Mouse (Mus musculus): ENCODE data around the gene Cadm4. TPM values are rescaled to one million over a fixed set of nuclear protein-coding genes. Genes with fewer than 3 reads are reported as not detected.
"Not testable (repeated sequence)": the region's sequence is repeated elsewhere in the genome, so short reads cannot be mapped to it uniquely, and the experiment has no call there.

Gene Cadm4
- polyA plus RNA-seq, 1 experiment from 2014 or later, result 1.8 TPM

- peaks cover 17% of the 10 kb centered on the region for H3K4me1 ChIP-seq (replicated peaks; ENCODE audit: control insufficient read depth, insufficient read depth, low read length)
- H3K36me3 ChIP-seq (ENCODE audit: control insufficient read depth, insufficient read depth, low read length), result no peaks in the 10 kb centered on the region
- 0 out of 2 replicates have a peak, but pooled peaks cover under 1% of the 10 kb centered on the region for H3K9me3 ChIP-seq (ENCODE audit: control insufficient read depth, low read length)
- peak overlapping the region; percentile 83 for H3K4me3 ChIP-seq (ENCODE audit: low read length)
- peak overlapping the region; percentile 98 for H3K9ac ChIP-seq (ENCODE audit: low read length)
- H3K27me3 ChIP-seq (ENCODE audit: control insufficient read depth, insufficient read depth, low read depth, low read length), result peaks cover 21% of the 10 kb centered on the region
- no peak for ATAC-seq (ENCODE audit: low read depth)
- H3K27ac ChIP-seq (ENCODE audit: low read length), result peak overlapping the region; percentile 99
- H3K4me2 ChIP-seq (ENCODE audit: low read depth, low read length), result peak overlapping the region; percentile 68
- WGBS, result 16% methylated on average over 3 of the region's 3 CpGs
Observed at GRCm38 (mm10) chr7:24506065-24506459, 24.2 kb downstream of the Cadm4 start.

- WGBS, result 2% methylated on average over 12 of the region's 12 CpGs
- peak overlapping the region; percentile 98 for H3K9ac ChIP-seq (ENCODE audit: low read length)
- H3K9me3 ChIP-seq (ENCODE audit: control insufficient read depth, low read length), result no peaks in the 10 kb centered on the region
- peaks cover 17% of the 10 kb centered on the region for H3K4me1 ChIP-seq (replicated peaks; ENCODE audit: control insufficient read depth, insufficient read depth, low read length)
- H3K4me2 ChIP-seq (ENCODE audit: low read depth, low read length), result peak overlapping the region; percentile 68
- peak overlapping the region; percentile 83 for H3K4me3 ChIP-seq (ENCODE audit: low read length)
- H3K36me3 ChIP-seq (ENCODE audit: control insufficient read depth, insufficient read depth, low read length), result no peaks in the 10 kb centered on the region
- H3K27me3 ChIP-seq (ENCODE audit: control insufficient read depth, insufficient read depth, low read depth, low read length), result peaks cover 17% of the 10 kb centered on the region
- peak; percentile 10; the same call in 1 of the 2 replicates for ATAC-seq (ENCODE audit: low read depth)
- peak overlapping the region; percentile 99 for H3K27ac ChIP-seq (ENCODE audit: low read length)
Observed at GRCm38 (mm10) chr7:24506476-24506837, 24.6 kb downstream of the Cadm4 start.

DNA sequence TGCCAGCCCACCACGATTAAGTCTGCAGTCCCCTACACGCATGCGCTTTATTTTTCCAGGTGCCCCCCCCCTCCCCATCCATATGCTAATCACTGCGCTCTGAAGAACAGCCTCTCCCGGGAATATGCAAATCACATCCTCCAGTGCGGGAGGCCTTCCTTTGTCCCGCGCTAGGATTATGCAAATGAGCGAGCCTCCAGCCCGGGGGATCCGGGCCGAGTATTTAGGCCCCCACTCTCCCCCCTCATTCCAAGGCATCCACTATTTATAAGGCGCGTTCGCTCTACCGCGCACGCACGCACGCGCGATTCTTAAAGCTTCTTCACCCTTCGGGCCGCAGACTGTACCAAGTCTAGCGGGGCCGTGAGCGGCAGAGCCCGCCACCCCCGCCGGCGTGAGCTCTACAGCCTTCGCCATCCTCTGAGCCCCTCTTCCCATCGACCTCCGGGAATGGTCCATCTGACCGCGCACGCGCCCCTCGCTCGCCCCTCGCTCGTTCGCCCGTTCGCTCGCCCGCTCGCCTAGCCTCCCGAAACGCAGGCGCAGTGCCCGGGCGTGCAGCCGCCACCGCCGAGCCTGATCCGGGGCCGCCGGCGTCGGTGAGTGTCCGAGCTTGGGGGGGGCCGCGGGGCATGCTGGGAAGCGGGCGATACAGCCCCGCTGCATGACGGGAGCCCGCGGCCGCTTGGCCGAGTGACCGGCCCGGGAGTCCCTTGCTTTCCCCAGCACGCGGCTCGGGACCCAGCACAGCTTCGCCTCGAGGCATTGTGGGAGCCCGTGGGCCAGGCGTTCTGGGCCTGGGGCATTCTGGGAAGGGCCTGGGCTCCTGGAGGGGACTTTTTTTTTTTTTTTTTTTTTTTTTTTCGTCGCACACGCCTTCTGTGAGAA, 25.3 kb downstream of the Cadm4 start, which contains the start of gene Zfp428:
Zfp428 (plus strand) TSS at position 169 of the 888 bp plus-strand sequence.
- under 1% methylated on average over 75 of the region's 84 CpGs for WGBS
- Histone ChIP-seq H3K27ac (ENCODE audit: low read length) (peak within 1 kb of the TSS; percentile 99), H3K9me3 (ENCODE audit: control insufficient read depth, low read length) (no peaks in the 10 kb centered on the region), H3K4me1 (replicated peaks; ENCODE audit: control insufficient read depth, insufficient read depth, low read length) (peaks cover 17% of the 10 kb centered on the region), H3K4me3 (ENCODE audit: low read length) (peak within 1 kb of the TSS; percentile 83), H3K4me2 (ENCODE audit: low read depth, low read length) (peak within 1 kb of the TSS; percentile 68), H3K36me3 (ENCODE audit: control insufficient read depth, insufficient read depth, low read length) (no peaks in the 10 kb centered on the region), H3K9ac (ENCODE audit: low read length) (peak within 1 kb of the TSS; percentile 98), H3K27me3 (ENCODE audit: control insufficient read depth, insufficient read depth, low read depth, low read length) (peaks cover 12% of the 10 kb centered on the region)
- peak; percentile 91 for ATAC-seq (ENCODE audit: low read depth)

GRCm38 (mm10) chr7:24507726-24508114, 25.9 kb downstream of the Cadm4 start:
- Histone ChIP-seq H3K4me1 (replicated peaks; ENCODE audit: control insufficient read depth, insufficient read depth, low read length) (peaks cover 17% of the 10 kb centered on the region), H3K9me3 (ENCODE audit: control insufficient read depth, low read length) (no peaks in the 10 kb centered on the region), H3K27me3 (ENCODE audit: control insufficient read depth, insufficient read depth, low read depth, low read length) (peaks cover 6% of the 10 kb centered on the region), H3K36me3 (ENCODE audit: control insufficient read depth, insufficient read depth, low read length) (no peaks in the 10 kb centered on the region), H3K27ac (ENCODE audit: low read length) (peak overlapping the region; percentile 99), H3K4me3 (ENCODE audit: low read length) (peak overlapping the region; percentile 83), H3K9ac (ENCODE audit: low read length) (peak overlapping the region; percentile 98), H3K4me2 (ENCODE audit: low read depth, low read length) (peak overlapping the region; percentile 68)
- under 1% methylated on average over 20 of the region's 20 CpGs for WGBS
- peak; percentile 11; the same call in 1 of the 2 replicates for ATAC-seq (ENCODE audit: low read depth)

DNA sequence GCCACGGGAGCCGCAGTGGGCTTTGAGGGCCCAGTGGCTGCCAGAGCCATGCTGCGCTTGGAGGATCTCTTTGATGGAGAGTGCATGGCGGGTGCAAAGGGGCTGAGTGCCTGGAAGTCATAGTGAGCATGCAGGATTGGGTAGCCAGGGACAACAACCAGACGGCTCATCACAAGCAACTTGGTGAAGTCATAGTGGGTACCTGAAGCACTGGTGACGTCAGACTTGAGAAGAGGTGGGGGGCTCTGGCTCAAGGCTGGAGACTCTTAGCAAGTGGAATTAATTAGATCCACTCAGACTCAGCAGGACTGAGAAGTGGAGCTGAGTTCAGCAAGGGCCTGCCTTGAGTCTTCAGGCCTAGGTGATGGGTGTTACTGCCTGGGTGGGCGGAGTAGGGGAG, 30.5 kb downstream of the Cadm4 start, which contains the start of gene AC161166.1:
AC161166.1 (minus strand) TSS at position 101 of the 400 bp plus-strand sequence.
- Histone ChIP-seq H3K4me3 (ENCODE audit: low read length) (no peak within 1 kb of the TSS), H3K9ac (ENCODE audit: low read length) (no peak within 1 kb of the TSS), H3K27ac (ENCODE audit: low read length) (no peak within 1 kb of the TSS), H3K4me1 (replicated peaks; ENCODE audit: control insufficient read depth, insufficient read depth, low read length) (peaks cover 5% of the 10 kb centered on the region; the same call in 1 of the 2 replicates), H3K4me2 (ENCODE audit: low read depth, low read length) (no peak within 1 kb of the TSS), H3K36me3 (ENCODE audit: control insufficient read depth, insufficient read depth, low read length) (peaks cover 3% of the 10 kb centered on the region; the same call in 1 of the 2 replicates), H3K9me3 (ENCODE audit: control insufficient read depth, low read length) (no peaks in the 10 kb centered on the region), H3K27me3 (ENCODE audit: control insufficient read depth, insufficient read depth, low read depth, low read length) (no peaks in the 10 kb centered on the region)
- WGBS, result 85% methylated on average over 7 of the region's 7 CpGs
- no peak for ATAC-seq (ENCODE audit: low read depth)

GRCm38 (mm10) chr7:24516319-24516718, 34.5 kb downstream of the Cadm4 start:
- ATAC-seq (ENCODE audit: low read depth); H3K27ac ChIP-seq (ENCODE audit: low read length); H3K4me2 ChIP-seq (ENCODE audit: low read depth, low read length); H3K27me3 ChIP-seq (ENCODE audit: control insufficient read depth, insufficient read depth, low read depth, low read length); H3K4me1 ChIP-seq (replicated peaks; ENCODE audit: control insufficient read depth, insufficient read depth, low read length); H3K4me3 ChIP-seq (ENCODE audit: low read length); H3K36me3 ChIP-seq (ENCODE audit: control insufficient read depth, insufficient read depth, low read length); H3K9me3 ChIP-seq (ENCODE audit: control insufficient read depth, low read length); H3K9ac ChIP-seq (ENCODE audit: low read length): not testable (repeated sequence)
- 76% methylated on average over 8 of the region's 8 CpGs for WGBS

DNA sequence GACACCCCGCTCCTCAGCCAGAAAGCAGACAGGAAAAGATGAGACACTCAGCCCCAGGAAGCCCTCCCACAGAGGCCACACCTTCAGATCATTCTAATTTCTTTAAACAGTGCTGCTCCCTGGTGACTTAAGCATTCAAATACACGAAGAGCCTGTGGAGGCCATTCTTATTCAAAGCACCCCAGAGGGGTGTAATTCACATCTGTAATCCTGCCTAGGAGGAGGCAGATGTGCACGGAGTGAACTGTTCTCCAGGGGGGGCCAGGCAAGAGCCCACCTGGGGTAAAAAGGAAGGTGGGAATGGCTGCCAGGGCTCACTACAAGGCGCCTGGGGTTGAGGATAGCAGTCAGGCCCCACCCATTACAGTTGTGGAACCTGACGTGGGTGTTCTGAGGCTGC, 35.3 kb downstream of the Cadm4 start:
- no peak overlapping the region for H3K4me2 ChIP-seq (ENCODE audit: low read depth, low read length)
- no peak for ATAC-seq (ENCODE audit: low read depth)
- H3K4me1 ChIP-seq (replicated peaks; ENCODE audit: control insufficient read depth, insufficient read depth, low read length), result no peaks in the 10 kb centered on the region
- no peak overlapping the region for H3K4me3 ChIP-seq (ENCODE audit: low read length)
- 53% methylated on average over 5 of the region's 5 CpGs for WGBS
- H3K27ac ChIP-seq (ENCODE audit: low read length), result no peak overlapping the region
- no peaks in the 10 kb centered on the region for H3K9me3 ChIP-seq (ENCODE audit: control insufficient read depth, low read length)
- H3K27me3 ChIP-seq (ENCODE audit: control insufficient read depth, insufficient read depth, low read depth, low read length), result no peaks in the 10 kb centered on the region
- H3K36me3 ChIP-seq (ENCODE audit: control insufficient read depth, insufficient read depth, low read length), result peaks cover 3% of the 10 kb centered on the region; the same call in 1 of the 2 replicates
- H3K9ac ChIP-seq (ENCODE audit: low read length), result no peak overlapping the region

- H3K9me3 ChIP-seq (ENCODE audit: control insufficient read depth, low read length), result no peaks in the 10 kb centered on the region
- 57% methylated on average over 6 of the region's 6 CpGs for WGBS
- peaks cover 3% of the 10 kb centered on the region; the same call in 1 of the 2 replicates for H3K36me3 ChIP-seq (ENCODE audit: control insufficient read depth, insufficient read depth, low read length)
- no peak for ATAC-seq (ENCODE audit: low read depth)
- H3K27me3 ChIP-seq (ENCODE audit: control insufficient read depth, insufficient read depth, low read depth, low read length), result no peaks in the 10 kb centered on the region
- H3K4me1 ChIP-seq (replicated peaks; ENCODE audit: control insufficient read depth, insufficient read depth, low read length), result no peaks in the 10 kb centered on the region
- H3K4me3 ChIP-seq (ENCODE audit: low read length), result no peak overlapping the region
- no peak overlapping the region for H3K4me2 ChIP-seq (ENCODE audit: low read depth, low read length)
- no peak overlapping the region for H3K9ac ChIP-seq (ENCODE audit: low read length)
- H3K27ac ChIP-seq (ENCODE audit: low read length), result no peak overlapping the region
Observed at GRCm38 (mm10) chr7:24517654-24518053, 35.8 kb downstream of the Cadm4 start.

- Histone ChIP-seq H3K4me2 (ENCODE audit: low read depth, low read length) (no peak overlapping the region), H3K36me3 (ENCODE audit: control insufficient read depth, insufficient read depth, low read length) (peaks cover 3% of the 10 kb centered on the region; the same call in 1 of the 2 replicates), H3K4me1 (replicated peaks; ENCODE audit: control insufficient read depth, insufficient read depth, low read length) (peaks cover 3% of the 10 kb centered on the region; the same call in 1 of the 2 replicates), H3K27ac (ENCODE audit: low read length) (no peak overlapping the region), H3K27me3 (ENCODE audit: control insufficient read depth, insufficient read depth, low read depth, low read length) (no peaks in the 10 kb centered on the region), H3K9me3 (ENCODE audit: control insufficient read depth, low read length) (no peaks in the 10 kb centered on the region), H3K9ac (ENCODE audit: low read length) (no peak overlapping the region), H3K4me3 (ENCODE audit: low read length) (no peak overlapping the region)
- no peak for ATAC-seq (ENCODE audit: low read depth)
- 52% methylated on average over 3 of the region's 3 CpGs for WGBS
Observed at GRCm38 (mm10) chr7:24519130-24519529, 37.3 kb downstream of the Cadm4 start.
